20 mouse cellular contexts compared by ENCODE assay signal in the genomic region with DNA sequence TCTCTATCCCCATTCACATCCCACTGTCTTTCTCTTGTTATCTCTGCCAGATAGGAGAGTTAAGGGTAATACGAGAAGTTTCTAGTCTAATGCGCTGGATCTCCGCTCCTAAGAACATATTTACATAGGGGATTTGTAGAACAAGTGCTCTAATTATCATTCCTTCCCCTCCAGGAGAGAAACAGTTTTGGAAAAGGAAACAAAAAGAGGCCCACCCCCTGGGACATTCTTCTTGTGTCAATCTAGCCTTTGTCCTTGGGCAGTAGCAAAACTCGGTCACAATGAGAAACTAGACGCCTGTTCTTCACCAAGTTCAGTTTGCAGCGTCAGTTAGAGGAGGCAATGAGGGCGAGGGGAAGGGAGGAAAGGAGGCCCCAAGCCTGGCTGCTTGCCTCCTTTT. TPM values are rescaled to one million over a fixed set of nuclear protein-coding genes. Genes with fewer than 3 reads are reported as not detected.
DNase-seq lines count a peak whose midpoint lies in the region; TF ChIP-seq lines count a peak whose summit lies in the region.
"Had no signal": no experiment of that assay in that cellular context is flagged by ENCODE, and none has a peak within 500 bp of the region (broad histone marks: within the 10 kb centered on the region; RNA-seq: fewer than 3 reads in every experiment).

No protein-coding gene starts in this region.

- 50% methylated on average over 7 of the region's 7 CpGs for WGBS in heart, embryonic 10.5 days

- H3K36me3 ChIP-seq in heart, embryonic 10.5 days = no peaks in the 10 kb centered on the region
- H3K36me3 ChIP-seq in E14TG2a.4 (ENCODE audit: insufficient read depth, low read length) (peaks cover 5% of the 10 kb centered on the region; the same call in 1 of the 2 replicates), ES-Bruce4 (ENCODE audit: control insufficient read depth, insufficient read depth, low read length, poor library complexity, severe bottlenecking) (no peaks in the 10 kb centered on the region)
- H3K36me3 ChIP-seq: embryonic facial prominence, embryonic 15.5 days; forebrain, embryonic 10.5 days; forebrain, embryonic 15.5 days; heart, embryonic 12.5 days; hindbrain, embryonic 15.5 days had no signal

- H3K4me1 ChIP-seq in heart, embryonic 10.5 days = peaks cover 46% of the 10 kb centered on the region
- H3K4me1 ChIP-seq in E14TG2a.4 (replicated peaks; ENCODE audit: low read depth, low read length) = peaks cover 61% of the 10 kb centered on the region
- H3K4me1 ChIP-seq in ES-Bruce4 (ENCODE audit: control insufficient read depth, insufficient read depth, low read length) = peaks cover 2% of the 10 kb centered on the region

- 0 out of 2 replicates have a peak overlapping the region, but pooled peaks have one; percentile 23 for H3K27ac ChIP-seq in heart, embryonic 10.5 days
- peak overlapping the region; percentile 79; the same call in 1 of the 2 replicates for H3K27ac ChIP-seq in ES-Bruce4 (ENCODE audit: insufficient read depth, low read length)
- H3K27ac ChIP-seq: embryonic facial prominence, embryonic 15.5 days; forebrain, embryonic 10.5 days; forebrain, embryonic 15.5 days; heart, adult 2 months; hindbrain, embryonic 15.5 days had no signal

- H3K27me3 ChIP-seq in heart, embryonic 10.5 days (ENCODE audit: insufficient read depth, poor library complexity, severe bottlenecking) = no peaks in the 10 kb centered on the region
- H3K27me3 ChIP-seq in E14TG2a.4 (ENCODE audit: insufficient read depth, low read length) = peaks cover 51% of the 10 kb centered on the region
- H3K27me3 ChIP-seq in ES-Bruce4 (ENCODE audit: control insufficient read depth, insufficient read depth, low read length, poor library complexity, severe bottlenecking) = no peaks in the 10 kb centered on the region
- H3K27me3 ChIP-seq: heart, embryonic 12.5 days had no signal

- no peak overlapping the region for H3K9ac ChIP-seq in ES-Bruce4 (ENCODE audit: low read depth, poor library complexity, severe bottlenecking)
- H3K9ac ChIP-seq: embryonic facial prominence, embryonic 15.5 days; forebrain, embryonic 15.5 days; heart, embryonic 12.5 days; hindbrain, embryonic 15.5 days had no signal

- no peak for TF ChIP-seq POLR2A in ES-Bruce4 (IDR thresholded peaks at IDR 0.05; ENCODE audit: insufficient read depth, low read length)

- intact Hi-C loops in heart, postnatal 36 days (cut with DNase I) = no loop called here

- no peak for DNase-seq in heart, embryonic 10.5 days (ENCODE audit: low spot score)
- DNase-seq in heart, postnatal 36 days = no peak
- peak; percentile 77 for DNase-seq in ZHBTc4 (ENCODE audit: low read depth, low spot score)
- no peak for DNase-seq in right cerebral cortex, postnatal 25 days
- no peak for DNase-seq in kidney, postnatal 25 days
- DNase-seq in frontal cortex, postnatal 10 days (ENCODE audit: low spot score in 2 of 2) = no peak
- DNase-seq: adrenal gland, postnatal 14 days; cerebellum, adult 18-20 months; cerebellum, adult 9-11 months; cerebellum, postnatal 36 days; gastrocnemius, postnatal 14 days; heart, adult 2 months had no signal

- H3K9me3 ChIP-seq in heart, embryonic 10.5 days = no peaks in the 10 kb centered on the region
- peaks cover 14% of the 10 kb centered on the region for H3K9me3 ChIP-seq in E14TG2a.4 (ENCODE audit: low read length)
- H3K9me3 ChIP-seq in ES-Bruce4 (replicated peaks; ENCODE audit: control insufficient read depth, insufficient read depth, low read length, poor library complexity, severe bottlenecking) = no peaks in the 10 kb centered on the region
- H3K9me3 ChIP-seq: embryonic facial prominence, embryonic 15.5 days; forebrain, embryonic 10.5 days; forebrain, embryonic 15.5 days; heart, embryonic 12.5 days; hindbrain, embryonic 15.5 days had no signal

- no peak for TF ChIP-seq CTCF in E14TG2a.4 (conservative IDR thresholded peaks at IDR 0.05; ENCODE audit: low read length)
- TF ChIP-seq CTCF in ES-Bruce4 (IDR thresholded peaks at IDR 0.05; ENCODE audit: low read depth, low read length) = no peak

- H3K4me3 ChIP-seq in heart, embryonic 10.5 days = no peak overlapping the region
- H3K4me3 ChIP-seq in E14TG2a.4 (replicated peaks; ENCODE audit: low read length) = peak overlapping the region; percentile 5; the same call in 1 of the 2 replicates
- no peak overlapping the region for H3K4me3 ChIP-seq in ES-Bruce4 (ENCODE audit: low read depth, low read length)
- H3K4me3 ChIP-seq: embryonic facial prominence, embryonic 15.5 days; erythroblast, embryonic 14.5 days; forebrain, embryonic 10.5 days; forebrain, embryonic 15.5 days; heart, adult 2 months; heart, embryonic 12.5 days; hindbrain, embryonic 15.5 days had no signal

- no peak for TF ChIP-seq EP300 in ES-Bruce4 (IDR thresholded peaks at IDR 0.05; ENCODE audit: insufficient read depth, low read depth, low read length)

RNA-seq across cellular contexts. Expression of gene Etv5, which starts 2.7 kb away (rescaled TPM):
- polyA plus RNA-seq in heart, embryonic 10.5 days (2016; fragmentation: Nextera tagmentation; extraction: Ambion mirVana) = 30.7 and 35.1 TPM in 2 replicates
- total RNA-seq in heart, postnatal 36 days (2021) = 10 to 100 TPM in 1 of 2 experiments, 1 to 10 TPM in 1; 9.3 to 14.8 TPM
- polyA plus RNA-seq in ES-Bruce4 (2011; ENCODE audit: insufficient read depth, insufficient read length, low read depth, missing spikeins) = 130 and 133 TPM in 2 replicates
